Mouse (Mus musculus) liver, adult 2 months (tissue): Measurements from ENCODE around the gene Klhl8.

ENCODE experiments used
- CTCF ChIP-seq: fragments of 200-500 bp; IDR thresholded peaks from 2 replicates; pipeline ENCODE4 v1.5.1; 2011; ENCODE audit warnings: low read depth, low read length, control low read depth
- POLR2A ChIP-seq: fragments of 200-500 bp; IDR thresholded peaks from 2 replicates; pipeline ENCODE4 v1.6.1; 2011; ENCODE audit warnings: low read length, control low read depth; ENCODE audit not compliant: insufficient read depth; ENCODE audit errors: extremely low read depth

- no peak for TF ChIP-seq CTCF
- no peak for TF ChIP-seq POLR2A
These were observed 88.1 kb downstream of the Klhl8 start for GRCm38 (mm10) chr5:103822949-103823348.
